Mouse (Mus musculus): Measurements from ENCODE around the gene Pitpnc1. TPM values are rescaled to one million over a fixed set of nuclear protein-coding genes. Genes with fewer than 3 reads are reported as not detected.

Pitpnc1 gene
- polyA plus RNA-seq, 1 experiment from 2014 or later = 40.5 TPM

GRCm38 (mm10) chr11:107410804-107411203, 59.7 kb downstream of the Pitpnc1 start:
- Histone ChIP-seq H3K9me3 (no peaks in the 10 kb centered on the region), H3K27me3 (no peaks in the 10 kb centered on the region), H3K9ac (no peak overlapping the region), H3K4me2 (replicated peaks) (no peak overlapping the region), H3K36me3 (no peaks in the 10 kb centered on the region), H3K4me3 (no peak overlapping the region), H3K4me1 (peaks cover 39% of the 10 kb centered on the region), H3K27ac (no peak overlapping the region)
- WGBS = 89% methylated on average over 7 of the region's 7 CpGs
- no peak for ATAC-seq (ENCODE audit: low FRiP score, low read depth)

- no peak for ATAC-seq (ENCODE audit: low FRiP score, low read depth)
- Histone ChIP-seq H3K36me3 (no peaks in the 10 kb centered on the region), H3K4me3 (no peak overlapping the region), H3K27ac (no peak overlapping the region), H3K4me1 (peaks cover 35% of the 10 kb centered on the region), H3K9me3 (no peaks in the 10 kb centered on the region), H3K4me2 (replicated peaks) (no peak overlapping the region), H3K27me3 (no peaks in the 10 kb centered on the region), H3K9ac (no peak overlapping the region)
- 78% methylated on average over 5 of the region's 5 CpGs for WGBS
These were observed 60.3 kb downstream of the Pitpnc1 start for GRCm38 (mm10) chr11:107410090-107410732.

GRCm38 (mm10) chr11:107408886-107409285, 61.6 kb downstream of the Pitpnc1 start:
- no peak overlapping the region for H3K9ac ChIP-seq
- no peak for ATAC-seq (ENCODE audit: low FRiP score, low read depth)
- H3K36me3 ChIP-seq = no peaks in the 10 kb centered on the region
- H3K4me3 ChIP-seq = no peak overlapping the region
- no peaks in the 10 kb centered on the region for H3K9me3 ChIP-seq
- no peak overlapping the region for H3K27ac ChIP-seq
- no peak overlapping the region for H3K4me2 ChIP-seq (replicated peaks)
- WGBS = 75% methylated on average over 7 of the region's 7 CpGs
- peaks cover 24% of the 10 kb centered on the region for H3K4me1 ChIP-seq
- no peaks in the 10 kb centered on the region for H3K27me3 ChIP-seq

GRCm38 (mm10) chr11:107407698-107408097, 62.8 kb downstream of the Pitpnc1 start:
- H3K27ac ChIP-seq = no peak overlapping the region
- no peak overlapping the region for H3K4me3 ChIP-seq
- WGBS = 66% methylated on average over 9 of the region's 9 CpGs
- H3K27me3 ChIP-seq = no peaks in the 10 kb centered on the region
- no peak for ATAC-seq (ENCODE audit: low FRiP score, low read depth)
- no peak overlapping the region for H3K4me2 ChIP-seq (replicated peaks)
- H3K36me3 ChIP-seq = no peaks in the 10 kb centered on the region
- H3K9ac ChIP-seq = no peak overlapping the region
- peaks cover 12% of the 10 kb centered on the region for H3K4me1 ChIP-seq
- no peaks in the 10 kb centered on the region for H3K9me3 ChIP-seq

- H3K36me3 ChIP-seq = no peaks in the 10 kb centered on the region
- no peak overlapping the region for H3K9ac ChIP-seq
- ATAC-seq (ENCODE audit: low FRiP score, low read depth) = no peak
- 93% methylated on average over 11 of the region's 11 CpGs for WGBS
- H3K4me1 ChIP-seq = peaks cover 10% of the 10 kb centered on the region; the same call in 1 of the 2 replicates
- no peaks in the 10 kb centered on the region for H3K9me3 ChIP-seq
- no peak overlapping the region for H3K4me2 ChIP-seq (replicated peaks)
- no peak overlapping the region for H3K27ac ChIP-seq
- H3K4me3 ChIP-seq = no peak overlapping the region
- H3K27me3 ChIP-seq = no peaks in the 10 kb centered on the region
These were observed 64.7 kb downstream of the Pitpnc1 start for GRCm38 (mm10) chr11:107405606-107406333.

- 80% methylated on average over 10 of the region's 10 CpGs for WGBS
- ATAC-seq (ENCODE audit: low FRiP score, low read depth) = no peak
- no peak overlapping the region for H3K27ac ChIP-seq
- H3K9ac ChIP-seq = no peak overlapping the region
- no peaks in the 10 kb centered on the region for H3K9me3 ChIP-seq
- no peak overlapping the region for H3K4me3 ChIP-seq
- no peak overlapping the region for H3K4me2 ChIP-seq (replicated peaks)
- 0 out of 2 replicates have a peak, but pooled peaks cover 5% of the 10 kb centered on the region for H3K4me1 ChIP-seq
- H3K36me3 ChIP-seq = no peaks in the 10 kb centered on the region
- no peaks in the 10 kb centered on the region for H3K27me3 ChIP-seq
These were observed 67.2 kb downstream of the Pitpnc1 start for GRCm38 (mm10) chr11:107403309-107403708.

- Histone ChIP-seq H3K4me3 (no peak overlapping the region), H3K27ac (no peak overlapping the region), H3K4me1 (peaks cover 11% of the 10 kb centered on the region), H3K27me3 (no peaks in the 10 kb centered on the region), H3K36me3 (no peaks in the 10 kb centered on the region), H3K9me3 (no peaks in the 10 kb centered on the region), H3K4me2 (replicated peaks) (no peak overlapping the region), H3K9ac (no peak overlapping the region)
- WGBS = 94% methylated on average over 5 of the region's 5 CpGs
- ATAC-seq (ENCODE audit: low FRiP score, low read depth) = no peak
These were observed 68.5 kb downstream of the Pitpnc1 start for GRCm38 (mm10) chr11:107401839-107402590.

- Histone ChIP-seq H3K27ac (no peak overlapping the region), H3K9me3 (no peaks in the 10 kb centered on the region), H3K4me3 (no peak overlapping the region), H3K4me2 (replicated peaks) (no peak overlapping the region), H3K4me1 (peaks cover 20% of the 10 kb centered on the region), H3K36me3 (no peaks in the 10 kb centered on the region), H3K27me3 (no peaks in the 10 kb centered on the region), H3K9ac (no peak overlapping the region)
- 69% methylated on average over 7 of the region's 7 CpGs for WGBS
- no peak for ATAC-seq (ENCODE audit: low FRiP score, low read depth)
These were observed 69.7 kb downstream of the Pitpnc1 start for GRCm38 (mm10) chr11:107400826-107401225.

GRCm38 (mm10) chr11:107400005-107400404, 70.5 kb downstream of the Pitpnc1 start:
- no peaks in the 10 kb centered on the region for H3K9me3 ChIP-seq
- H3K9ac ChIP-seq = no peak overlapping the region
- peaks cover 17% of the 10 kb centered on the region for H3K4me1 ChIP-seq
- H3K36me3 ChIP-seq = no peaks in the 10 kb centered on the region
- H3K27ac ChIP-seq = no peak overlapping the region
- 79% methylated on average over 10 of the region's 10 CpGs for WGBS
- no peak overlapping the region for H3K4me3 ChIP-seq
- no peak overlapping the region for H3K4me2 ChIP-seq (replicated peaks)
- ATAC-seq (ENCODE audit: low FRiP score, low read depth) = no peak
- H3K27me3 ChIP-seq = no peaks in the 10 kb centered on the region

GRCm38 (mm10) chr11:107397326-107397998, 73.0 kb downstream of the Pitpnc1 start:
- Histone ChIP-seq H3K36me3 (no peaks in the 10 kb centered on the region), H3K27me3 (no peaks in the 10 kb centered on the region), H3K27ac (no peak overlapping the region), H3K9me3 (no peaks in the 10 kb centered on the region), H3K9ac (no peak overlapping the region), H3K4me2 (replicated peaks) (no peak overlapping the region), H3K4me1 (peaks cover 19% of the 10 kb centered on the region), H3K4me3 (no peak overlapping the region)
- ATAC-seq (ENCODE audit: low FRiP score, low read depth) = no peak
- 74% methylated on average over 10 of the region's 10 CpGs for WGBS

- WGBS = 91% methylated on average over 3 of the region's 3 CpGs
- no peak overlapping the region for H3K9ac ChIP-seq
- H3K4me3 ChIP-seq = no peak overlapping the region
- H3K27ac ChIP-seq = no peak overlapping the region
- H3K36me3 ChIP-seq = no peaks in the 10 kb centered on the region
- no peak overlapping the region for H3K4me2 ChIP-seq (replicated peaks)
- H3K4me1 ChIP-seq = peaks cover 33% of the 10 kb centered on the region
- no peak for ATAC-seq (ENCODE audit: low FRiP score, low read depth)
- no peaks in the 10 kb centered on the region for H3K27me3 ChIP-seq
- H3K9me3 ChIP-seq = no peaks in the 10 kb centered on the region
These were observed 76.3 kb downstream of the Pitpnc1 start for GRCm38 (mm10) chr11:107394245-107394644.

- H3K4me1 ChIP-seq = peaks cover 33% of the 10 kb centered on the region
- H3K36me3 ChIP-seq = no peaks in the 10 kb centered on the region
- no peak for ATAC-seq (ENCODE audit: low FRiP score, low read depth)
- H3K4me2 ChIP-seq (replicated peaks) = no peak overlapping the region
- no peaks in the 10 kb centered on the region for H3K9me3 ChIP-seq
- H3K9ac ChIP-seq = no peak overlapping the region
- H3K27me3 ChIP-seq = no peaks in the 10 kb centered on the region
- no peak overlapping the region for H3K4me3 ChIP-seq
- 70% methylated on average over 12 of the region's 12 CpGs for WGBS
- H3K27ac ChIP-seq = no peak overlapping the region
These were observed 76.7 kb downstream of the Pitpnc1 start for GRCm38 (mm10) chr11:107393828-107394165.

All from limb, embryonic 13.5 days (tissue).